Mouse (Mus musculus) CH12.LX (cell line): ENCODE results near the gene Cnst.

Experiments used
- BHLHE40 ChIP-seq: IDR thresholded peaks from 2 replicates; pipeline ENCODE4 v1.6.1; 2011; ENCODE audit warnings: mild to moderate bottlenecking, low read depth, low read length, improper control_type of control experiment
- CHD2 ChIP-seq: IDR thresholded peaks from 2 replicates; pipeline ENCODE4 v1.6.1; 2011; ENCODE audit warnings: low read length, improper control_type of control experiment
- CTCF ChIP-seq, 2 experiments: IDR thresholded peaks in 1 of 2; conservative IDR thresholded peaks in 1 of 2; 2 replicates each; pipeline ENCODE4 v1.5.1; 2011 to 2012; ENCODE audit warnings: low read depth in 2 of 2, low read length in 2 of 2, improper control_type of control experiment in 1 of 2, inconsistent platforms in 1 of 2, mild to moderate bottlenecking in 1 of 2, moderate library complexity in 1 of 2
- EP300 ChIP-seq: IDR thresholded peaks from 2 replicates; pipeline ENCODE4 v1.6.1; 2011; ENCODE audit warnings: low read length, improper control_type of control experiment
- ETS1 ChIP-seq: conservative IDR thresholded peaks from 2 replicates; pipeline ENCODE4 v1.6.1; 2012; ENCODE audit warnings: low read depth, mild to moderate bottlenecking, inconsistent platforms, low read length, improper control_type of control experiment, moderate library complexity
- HCFC1 ChIP-seq: IDR thresholded peaks from 2 replicates; pipeline ENCODE4 v1.6.1; 2012; ENCODE audit warnings: low read depth, mild to moderate bottlenecking, inconsistent platforms, low read length, improper control_type of control experiment
- JUND ChIP-seq: conservative IDR thresholded peaks from 2 replicates; pipeline ENCODE4 v1.6.1; 2011; ENCODE audit warnings: low read depth, low read length, improper control_type of control experiment
- MEF2A ChIP-seq: IDR thresholded peaks from 2 replicates; pipeline ENCODE4 v1.6.1; 2014; ENCODE audit warnings: low read depth, mild to moderate bottlenecking, inconsistent platforms, low read length, improper control_type of control experiment, borderline replicate concordance
- MYC ChIP-seq: IDR thresholded peaks from 2 replicates; pipeline ENCODE4 v1.6.1; 2011; ENCODE audit warnings: low read depth, mild to moderate bottlenecking, improper control_type of control experiment, low read length
- POLR2A ChIP-seq: IDR thresholded peaks from 2 replicates; pipeline ENCODE4 v1.6.1; 2011; ENCODE audit warnings: low read depth, mild to moderate bottlenecking, improper control_type of control experiment, low read length
- SIN3A ChIP-seq: IDR thresholded peaks from 2 replicates; pipeline ENCODE4 v1.6.1; 2012; ENCODE audit warnings: low read length, improper control_type of control experiment, inconsistent platforms
- SMC3 ChIP-seq: IDR thresholded peaks from 2 replicates; pipeline ENCODE4 v1.6.1; 2011; ENCODE audit warnings: low read depth, low read length, improper control_type of control experiment
- TBP ChIP-seq: conservative IDR thresholded peaks from 2 replicates; pipeline ENCODE4 v1.6.1; 2011; ENCODE audit warnings: low read depth, low read length, improper control_type of control experiment
- ZC3H11A ChIP-seq: IDR thresholded peaks from 2 replicates; pipeline ENCODE4 v1.6.1; 2012; ENCODE audit warnings: low read depth, mild to moderate bottlenecking, inconsistent platforms, low read length, improper control_type of control experiment

DNA sequence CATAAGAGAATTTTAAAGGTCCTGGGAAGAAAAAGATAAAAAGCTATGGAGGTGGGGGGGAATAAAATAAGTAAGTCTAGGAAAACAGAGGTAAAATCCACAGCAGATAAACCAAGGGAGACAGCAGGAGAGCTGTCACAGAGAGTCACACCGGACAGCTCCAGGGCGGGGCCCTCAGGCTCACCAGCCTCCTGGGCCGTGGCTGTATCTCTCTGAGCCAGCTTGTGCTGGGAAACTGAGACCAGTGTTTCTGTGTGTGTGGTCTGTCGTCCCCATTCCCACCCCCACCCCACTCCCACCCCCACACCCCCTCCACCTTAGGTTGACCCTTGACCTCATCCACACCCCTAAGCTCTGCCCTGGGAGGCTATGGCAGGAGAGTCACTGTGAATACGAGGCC, 65.0 kb downstream of the Cnst start:
- no peak for TF ChIP-seq POLR2A
- TF ChIP-seq MYC = no peak
- no peak for TF ChIP-seq SIN3A
- no peak for TF ChIP-seq CTCF (conservative IDR thresholded peaks at IDR 0.05 in 1 of 2, IDR thresholded peaks at IDR 0.05 in 1 of 2; ENCODE audit: low read depth in 2 of 2, low read length in 2 of 2)
- TF ChIP-seq EP300 = no peak
- no peak for TF ChIP-seq TBP
- no peak for TF ChIP-seq HCFC1
- no peak for TF ChIP-seq CHD2
- TF ChIP-seq MEF2A = no peak
- TF ChIP-seq SMC3 = no peak
- no peak for TF ChIP-seq JUND
- TF ChIP-seq BHLHE40 = no peak
- TF ChIP-seq ZC3H11A = no peak
- no peak for TF ChIP-seq ETS1
